Mouse (Mus musculus) ES-Bruce4 (cell line): ENCODE measurements around the gene Dynll1. TPM values are rescaled to one million over a fixed set of nuclear protein-coding genes. Genes with fewer than 3 reads are reported as not detected.

Experiments used
- H3K27ac ChIP-seq: 2 replicates; pipeline ENCODE4 v1.5.1; 2012; ENCODE audit warnings: low read length, inconsistent platforms; ENCODE audit not compliant: insufficient read depth
- H3K27me3 ChIP-seq: 2 replicates; pipeline ENCODE4 v1.6.1; 2012; ENCODE audit warnings: mild to moderate bottlenecking, low read length, inconsistent platforms; ENCODE audit not compliant: control insufficient read depth, poor library complexity, insufficient read depth, severe bottlenecking
- H3K36me3 ChIP-seq: 2 replicates; pipeline ENCODE4 v1.6.1; 2012; ENCODE audit warnings: inconsistent platforms, mild to moderate bottlenecking, low read length, moderate library complexity; ENCODE audit not compliant: control insufficient read depth, poor library complexity, insufficient read depth, severe bottlenecking
- H3K4me1 ChIP-seq: one replicate; pipeline ENCODE4 v1.8.1; 2011; ENCODE audit warnings: low read length; ENCODE audit not compliant: control insufficient read depth, insufficient read depth
- H3K4me3 ChIP-seq: 2 replicates; pipeline ENCODE4 v1.5.1; 2011; ENCODE audit warnings: low read depth, mild to moderate bottlenecking, low read length
- H3K9ac ChIP-seq: 2 replicates; pipeline ENCODE4 v1.6.1; 2012; ENCODE audit warnings: low read depth, mild to moderate bottlenecking, inconsistent platforms; ENCODE audit not compliant: poor library complexity, severe bottlenecking
- H3K9me3 ChIP-seq: replicated peaks from 2 replicates; pipeline ENCODE4 v1.6.1; 2012; ENCODE audit warnings: mild to moderate bottlenecking, low read length, inconsistent platforms; ENCODE audit not compliant: control insufficient read depth, poor library complexity, insufficient read depth, severe bottlenecking
- CTCF ChIP-seq: IDR thresholded peaks from one replicate; pipeline ENCODE4 v1.8.1; 2011; ENCODE audit warnings: low read depth, low read length
- EP300 ChIP-seq: IDR thresholded peaks from 2 replicates; pipeline ENCODE4 v1.6.1; 2011; ENCODE audit warnings: low read depth, low read length; ENCODE audit not compliant: insufficient read depth
- POLR2A ChIP-seq: IDR thresholded peaks from one replicate; pipeline ENCODE4 v1.8.1; 2011; ENCODE audit warnings: low read length; ENCODE audit not compliant: insufficient read depth
- polyA plus RNA-seq: library from polyadenylated mRNA; stranded (reverse); fragments of >200 nt; gene quantifications from 2 replicates; pipeline ENCODE4 v1.2.4, GENCODE M21; 2011; ENCODE audit warnings: low read depth; ENCODE audit not compliant: missing spikeins, insufficient read depth, insufficient read length

The Dynll1 gene
- 556 and 609 TPM in 2 replicates for polyA plus RNA-seq

DNA sequence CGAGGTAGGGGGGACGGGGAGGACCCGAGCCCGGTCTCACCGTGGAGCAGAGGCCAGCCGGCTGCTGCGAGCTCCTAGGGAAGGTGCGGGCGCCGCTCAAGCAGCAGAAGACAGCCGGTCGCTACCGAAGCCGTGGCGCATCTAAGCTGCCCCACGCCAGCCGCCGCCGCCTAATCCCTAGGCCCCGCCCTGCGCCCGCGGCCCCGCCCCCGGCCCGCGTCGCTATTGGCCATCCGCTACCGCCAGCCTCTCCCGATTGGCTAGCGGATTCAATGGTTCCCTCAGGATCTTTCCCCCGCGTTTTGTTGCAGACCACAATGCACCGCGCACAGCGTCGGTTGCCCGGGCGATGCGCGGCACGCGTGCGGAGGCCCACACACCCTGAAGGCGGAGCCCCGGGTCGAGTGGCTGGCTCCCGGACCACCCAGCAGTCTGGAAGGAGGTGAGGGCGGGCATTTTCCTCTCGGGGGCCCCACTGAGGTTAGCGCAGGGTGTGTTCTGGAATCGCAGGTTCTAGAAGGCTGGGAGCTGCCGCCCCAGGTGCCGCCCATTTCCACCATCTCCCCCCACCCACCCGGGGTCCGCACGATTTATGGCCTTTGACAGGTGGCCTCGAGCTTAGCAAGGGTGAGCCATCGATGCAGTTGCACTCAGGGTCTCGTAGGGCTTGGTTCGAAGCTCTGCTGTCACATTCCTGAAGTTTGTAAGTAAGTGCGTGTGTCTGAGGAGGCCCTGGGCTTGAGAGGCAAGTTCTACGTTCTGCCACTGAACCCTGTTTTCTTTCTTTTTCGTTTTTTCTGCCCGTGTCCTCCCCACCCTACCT is at the start of gene Dynll1:
Gene Dynll1, minus strand, starts transcription at position 208 of the 823 bp plus-strand sequence.
- Histone ChIP-seq H3K9me3 (no peaks in the 10 kb centered on the region), H3K36me3 (peaks cover 27% of the 10 kb centered on the region), H3K4me1 (no peaks in the 10 kb centered on the region), H3K4me3 (peak within 1 kb of the TSS; percentile 77), H3K27ac (peak within 1 kb of the TSS; percentile 31), H3K27me3 (no peaks in the 10 kb centered on the region), H3K9ac (peak within 1 kb of the TSS; percentile 68)
- peak; percentile 66 for TF ChIP-seq POLR2A
- TF ChIP-seq CTCF, result no peak

DNA sequence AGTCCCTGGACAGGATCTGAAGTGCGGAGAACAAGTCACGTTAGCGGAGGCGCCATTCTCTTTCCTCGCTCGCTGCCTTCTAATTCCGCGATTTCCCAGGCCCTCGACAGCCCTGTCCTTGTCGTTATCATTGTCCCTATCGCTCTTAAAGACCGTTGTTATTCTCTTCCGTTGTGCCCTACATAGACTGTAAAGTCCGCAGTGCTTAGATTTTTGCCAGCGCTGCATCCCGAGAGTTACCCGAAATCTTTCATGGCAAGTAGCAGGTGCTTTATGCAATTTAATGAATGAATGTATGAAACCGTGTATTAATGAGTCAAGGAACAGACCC is 48.4 kb upstream of the Dynll1 start:
- Histone ChIP-seq H3K4me3 (peak overlapping the region; percentile 69), H3K9me3 (no peaks in the 10 kb centered on the region), H3K27me3 (no peaks in the 10 kb centered on the region), H3K9ac (peak overlapping the region; percentile 65), H3K27ac (peak overlapping the region; percentile 10), H3K4me1 (no peaks in the 10 kb centered on the region), H3K36me3 (peaks cover 16% of the 10 kb centered on the region)
- TF ChIP-seq EP300 (no peak), CTCF (no peak), POLR2A (no peak)

DNA sequence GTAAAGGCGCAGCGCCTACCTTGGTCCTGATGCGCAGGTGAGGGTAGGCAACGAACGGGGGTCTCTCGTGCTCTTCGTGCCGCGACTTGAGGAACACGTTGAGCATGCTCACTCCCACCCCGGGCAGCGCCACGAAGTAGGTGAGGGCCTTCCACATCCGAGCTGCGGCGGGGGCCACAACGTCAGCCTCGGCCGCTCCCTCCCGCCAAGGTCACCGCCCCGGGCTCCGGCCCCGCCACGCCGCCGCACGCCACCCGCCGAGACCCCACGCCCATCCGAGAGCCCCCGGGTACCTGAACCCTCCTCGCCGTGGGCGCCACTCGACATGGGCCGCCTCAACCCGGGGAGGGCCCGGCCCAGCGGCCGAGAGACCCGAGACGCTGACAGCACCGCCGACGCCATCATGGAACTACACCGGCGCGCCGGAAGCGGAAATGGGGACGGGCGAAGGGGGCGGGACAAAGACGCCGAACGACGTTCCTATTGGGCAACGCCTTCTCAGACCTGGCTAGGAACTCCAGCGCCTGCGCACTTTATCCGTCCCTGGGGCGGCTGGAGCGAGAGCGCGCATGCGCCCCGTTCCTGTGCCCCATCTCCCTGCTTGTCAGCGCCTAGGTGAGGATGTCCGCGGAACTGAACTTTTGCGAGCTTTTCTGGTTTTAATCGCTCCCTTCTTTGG is 47.9 kb upstream of the Dynll1 start, which contains the start of gene Cox6a1:
Gene Cox6a1, minus strand, starts transcription at position 436 of the 679 bp plus-strand sequence.
- Histone ChIP-seq H3K9ac (peak within 1 kb of the TSS; percentile 67), H3K36me3 (peaks cover 21% of the 10 kb centered on the region), H3K4me3 (peak within 1 kb of the TSS; percentile 90), H3K9me3 (no peaks in the 10 kb centered on the region), H3K27me3 (no peaks in the 10 kb centered on the region), H3K4me1 (no peaks in the 10 kb centered on the region), H3K27ac (peak within 1 kb of the TSS; percentile 10)
- no peak for TF ChIP-seq CTCF
- TF ChIP-seq POLR2A, result peak; percentile 39

DNA sequence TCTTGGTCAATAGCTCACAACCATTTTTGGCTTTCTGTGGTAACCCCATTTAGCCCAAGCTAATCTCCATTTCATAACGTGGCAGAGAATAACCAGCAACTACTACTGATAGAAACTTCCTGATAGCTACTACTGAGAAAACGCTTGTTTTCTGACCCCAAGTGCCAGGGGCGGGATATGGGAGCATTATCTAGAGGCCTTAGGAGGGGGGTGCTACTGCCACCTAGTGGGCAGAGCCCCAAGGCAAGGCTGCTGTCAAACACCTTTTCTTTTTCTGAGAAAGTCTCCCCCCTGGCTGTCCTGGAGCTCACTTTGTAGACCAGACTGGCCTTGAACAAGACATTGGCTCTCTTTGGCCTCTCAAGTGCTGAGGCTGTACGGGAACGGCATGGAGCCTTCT is 46.8 kb upstream of the Dynll1 start:
- H3K27ac ChIP-seq, result no peak overlapping the region
- H3K9ac ChIP-seq, result no peak overlapping the region
- H3K27me3 ChIP-seq, result no peaks in the 10 kb centered on the region
- H3K9me3 ChIP-seq, result no peaks in the 10 kb centered on the region
- H3K36me3 ChIP-seq, result peaks cover 31% of the 10 kb centered on the region
- no peaks in the 10 kb centered on the region for H3K4me1 ChIP-seq
- H3K4me3 ChIP-seq, result peak overlapping the region; percentile 43; the same call in 1 of the 2 replicates
- TF ChIP-seq EP300 (no peak), CTCF (peak; percentile 86), POLR2A (no peak)

DNA sequence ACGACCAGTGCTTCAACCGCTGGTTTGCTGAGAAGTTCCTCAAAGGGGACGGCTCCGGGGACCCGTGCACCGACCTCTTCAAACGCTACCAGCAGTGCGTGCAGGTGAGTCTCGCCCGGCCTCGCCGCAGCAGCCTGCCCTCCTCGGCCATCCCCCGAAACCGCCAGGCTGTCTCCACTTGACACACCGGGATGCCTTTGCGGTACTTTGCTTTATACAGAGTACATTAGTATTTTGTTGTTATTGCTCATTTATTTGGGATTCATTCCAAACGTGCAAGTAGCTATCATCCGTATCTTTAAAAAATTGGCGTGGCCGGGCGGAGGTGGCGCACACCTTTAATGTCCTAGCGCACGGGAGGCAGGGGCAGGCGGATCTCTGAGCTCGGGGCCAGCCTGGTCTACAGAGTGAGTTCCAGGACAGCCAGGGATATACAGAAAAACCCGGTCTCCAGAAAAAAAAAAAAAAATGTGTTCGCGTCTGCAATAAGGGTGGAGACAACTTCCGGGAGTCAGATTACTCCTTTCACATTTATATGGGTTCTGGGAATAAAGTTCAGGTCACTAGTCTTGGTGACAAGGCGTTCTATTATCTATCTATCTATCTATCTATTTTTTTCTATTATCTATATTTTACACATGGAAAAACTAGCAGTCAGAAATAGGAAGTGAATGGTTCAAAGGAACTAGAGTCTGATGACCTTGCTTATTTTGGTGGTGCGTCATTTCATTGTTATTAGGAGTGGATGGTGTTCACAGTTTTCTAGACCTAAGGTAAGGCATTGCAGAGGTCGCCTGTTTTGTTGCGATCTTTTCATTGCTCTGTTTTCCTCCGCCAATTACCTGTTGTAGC is 40.7 kb upstream of the Dynll1 start:
- H3K4me3 ChIP-seq, result peak overlapping the region; percentile 76
- peaks cover 31% of the 10 kb centered on the region for H3K36me3 ChIP-seq
- TF ChIP-seq CTCF (no peak), POLR2A (no peak)
- peak overlapping the region; percentile 80 for H3K9ac ChIP-seq
- no peak overlapping the region for H3K27ac ChIP-seq
- no peaks in the 10 kb centered on the region for H3K9me3 ChIP-seq
- H3K4me1 ChIP-seq, result no peaks in the 10 kb centered on the region
- H3K27me3 ChIP-seq, result no peaks in the 10 kb centered on the region
